Mouse (Mus musculus) forebrain, embryonic 15.5 days (tissue): ENCODE measurements around the gene Slc6a6. TPM values are rescaled to one million over a fixed set of nuclear protein-coding genes. Genes with fewer than 3 reads are reported as not detected.
A peak's percentile ranks its signal among the peaks of the same experiment; 100 is the strongest.

Experiments used
- ATAC-seq: fragments of 200-750 bp; cut with Nextera tagmentation; replicated peaks from 2 replicates; pipeline ENCODE4 v1.8.0; 2017; ENCODE audit warnings: mild to moderate bottlenecking, moderate TSS enrichment, moderate library complexity
- H3K27ac ChIP-seq: fragments of 300-500 bp; sonication (generic); replicated peaks from 2 replicates; pipeline ENCODE4 v1.5.1; 2015; ENCODE audit warnings: mild to moderate bottlenecking, inconsistent platforms
- H3K27me3 ChIP-seq: fragments of 300-500 bp; sonication (generic); 2 replicates; pipeline ENCODE4 v1.6.1; 2015; ENCODE audit warnings: inconsistent platforms
- H3K36me3 ChIP-seq: fragments of 300-500 bp; sonication (generic); 2 replicates; pipeline ENCODE4 v1.6.1; 2015; ENCODE audit warnings: mild to moderate bottlenecking, inconsistent platforms
- H3K4me1 ChIP-seq: fragments of 300-500 bp; sonication (generic); 2 replicates; pipeline ENCODE4 v1.6.1; 2015; ENCODE audit warnings: inconsistent platforms
- H3K4me2 ChIP-seq: fragments of 300-500 bp; sonication (generic); replicated peaks from 2 replicates; pipeline ENCODE4 v1.6.1; 2015; ENCODE audit warnings: mild to moderate bottlenecking, inconsistent platforms
- H3K4me3 ChIP-seq: fragments of 300-500 bp; sonication (generic); 2 replicates; pipeline ENCODE4 v1.5.1; 2015; ENCODE audit warnings: mild to moderate bottlenecking, inconsistent platforms
- H3K9ac ChIP-seq: fragments of 300-500 bp; sonication (generic); replicated peaks from 2 replicates; pipeline ENCODE4 v1.6.1; 2015; ENCODE audit warnings: mild to moderate bottlenecking, inconsistent platforms
- H3K9me3 ChIP-seq: fragments of 300-500 bp; sonication (generic); 2 replicates; pipeline ENCODE4 v1.6.1; 2016; ENCODE audit warnings: inconsistent platforms
- WGBS: fragments of 180-500 bp; shearing (Covaris S2); methylation state at CpG from one replicate; pipeline ENCODE4 v1.1.7; 2015; ENCODE audit warnings: mixed read lengths; 5-methylcytosine and 5-hydroxymethylcytosine counted together
- polyA plus RNA-seq: library from polyadenylated mRNA; unstranded; fragments of >200 nt; fragmentation: Nextera tagmentation; extraction: Ambion mirVana; gene quantifications from 2 replicates; pipeline ENCODE4 v1.2.1, GENCODE M21; 2015

Gene Slc6a6
- polyA plus RNA-seq, 1 experiment from 2014 or later: 94.2 TPM

DNA sequence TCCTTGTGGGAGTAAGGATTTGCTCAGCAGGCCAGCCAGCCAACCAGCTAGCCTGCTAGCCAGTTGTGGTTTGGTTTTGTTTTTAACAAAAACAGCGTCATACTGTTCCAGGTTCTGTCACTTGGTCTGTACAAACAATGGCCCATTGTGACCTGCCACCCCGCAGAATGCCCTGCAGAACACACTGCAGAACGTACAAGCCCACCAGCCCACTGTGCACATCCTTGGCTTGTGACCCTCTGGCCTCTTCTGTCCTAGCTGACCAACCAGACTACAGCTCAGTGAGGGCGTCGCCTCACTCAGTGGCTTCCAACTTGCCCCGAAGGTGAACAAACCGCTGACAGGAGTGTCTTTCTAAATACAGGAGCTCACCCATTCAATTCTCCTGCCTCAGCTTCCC lies 6.4 kb downstream of the Slc6a6 start:
- no peak overlapping the region for H3K9ac ChIP-seq
- no peak overlapping the region for H3K4me2 ChIP-seq
- H3K4me1 ChIP-seq: peaks cover 61% of the 10 kb centered on the region
- H3K36me3 ChIP-seq: peaks cover 5% of the 10 kb centered on the region; the same call in 1 of the 2 replicates
- WGBS: 68% methylated on average over 7 of the region's 7 CpGs
- no peaks in the 10 kb centered on the region for H3K9me3 ChIP-seq
- H3K4me3 ChIP-seq: no peak overlapping the region
- no peaks in the 10 kb centered on the region for H3K27me3 ChIP-seq
- no peak for ATAC-seq
- no peak overlapping the region for H3K27ac ChIP-seq

DNA sequence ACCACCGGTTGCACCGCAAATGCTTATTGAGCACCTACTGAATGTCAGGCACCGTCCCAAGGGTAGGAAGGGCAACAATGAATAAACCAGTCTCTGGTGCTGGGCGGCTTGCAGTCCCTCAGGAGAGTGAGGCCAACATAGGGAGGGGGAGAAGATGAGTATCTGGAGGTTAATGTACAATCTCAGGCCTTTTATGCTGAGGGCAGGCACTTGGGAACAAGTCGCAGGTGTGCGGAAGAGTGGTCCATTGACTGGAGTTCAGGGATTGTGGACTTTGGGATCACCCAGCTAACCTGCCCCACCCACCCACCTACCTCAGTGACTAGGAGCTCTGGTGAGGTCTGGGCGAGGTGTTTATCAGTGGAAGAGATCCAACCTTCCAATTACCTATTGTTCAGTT lies 6.8 kb downstream of the Slc6a6 start:
- Histone ChIP-seq H3K9ac (no peak overlapping the region), H3K36me3 (peaks cover 5% of the 10 kb centered on the region; the same call in 1 of the 2 replicates), H3K27ac (no peak overlapping the region), H3K4me1 (peaks cover 60% of the 10 kb centered on the region), H3K9me3 (no peaks in the 10 kb centered on the region), H3K4me3 (no peak overlapping the region), H3K27me3 (no peaks in the 10 kb centered on the region), H3K4me2 (no peak overlapping the region)
- WGBS: 92% methylated on average over 7 of the region's 7 CpGs
- no peak for ATAC-seq

DNA sequence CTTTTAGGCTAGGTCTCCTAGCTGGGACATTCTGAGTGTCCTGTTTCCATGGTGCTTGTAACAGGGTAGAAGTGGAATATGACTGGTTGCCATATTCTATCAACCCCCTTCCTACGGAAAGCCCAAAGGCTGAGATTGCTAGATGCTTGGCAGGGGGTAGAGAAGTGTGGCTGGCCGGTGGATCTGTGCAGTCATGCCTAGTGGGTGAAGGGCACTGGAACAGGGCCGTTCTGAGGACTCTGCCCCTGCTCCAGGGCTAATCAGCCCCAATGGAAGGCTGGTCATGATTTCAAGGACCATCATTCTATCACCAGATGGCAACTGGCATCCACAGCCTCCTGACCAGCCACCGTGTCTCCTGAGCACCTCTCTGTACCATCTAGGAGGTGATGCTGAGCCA lies 7.7 kb downstream of the Slc6a6 start:
- H3K36me3 ChIP-seq: peaks cover 5% of the 10 kb centered on the region; the same call in 1 of the 2 replicates
- no peak for ATAC-seq
- H3K9me3 ChIP-seq: no peaks in the 10 kb centered on the region
- no peak overlapping the region for H3K4me3 ChIP-seq
- peaks cover 51% of the 10 kb centered on the region for H3K4me1 ChIP-seq
- WGBS: 92% methylated on average over 4 of the region's 4 CpGs
- no peak overlapping the region for H3K4me2 ChIP-seq
- H3K27ac ChIP-seq: no peak overlapping the region
- no peaks in the 10 kb centered on the region for H3K27me3 ChIP-seq
- no peak overlapping the region for H3K9ac ChIP-seq

DNA sequence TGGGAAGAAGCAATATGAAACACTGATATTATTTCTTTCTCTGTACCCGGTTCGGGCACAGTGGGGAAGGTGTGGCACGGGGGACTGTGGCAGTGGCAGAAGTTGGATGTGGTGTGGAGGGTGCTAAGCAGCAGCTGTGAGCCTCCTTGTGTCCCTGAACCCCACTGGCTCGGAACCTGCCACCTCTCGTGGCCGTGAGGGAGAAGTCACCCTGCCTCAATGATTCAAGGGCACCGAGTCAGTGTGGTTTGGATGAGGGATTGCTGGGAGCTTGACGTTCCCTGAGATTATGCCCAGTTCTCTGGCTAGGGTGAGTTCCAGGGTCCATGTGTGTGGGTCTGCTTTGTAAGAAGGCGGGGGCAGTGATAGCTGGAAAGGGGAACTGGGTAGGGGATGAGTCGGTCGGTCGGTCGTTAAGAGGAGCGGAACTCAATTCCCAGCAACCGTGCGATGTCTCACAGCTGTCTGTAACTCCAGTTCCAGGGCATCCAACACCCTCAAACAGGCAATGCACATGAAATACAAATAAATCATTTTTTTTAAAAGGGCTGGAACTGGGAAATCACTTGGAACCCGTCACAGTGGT lies 9.5 kb downstream of the Slc6a6 start:
- Histone ChIP-seq H3K9me3 (no peaks in the 10 kb centered on the region), H3K4me1 (peaks cover 44% of the 10 kb centered on the region)

DNA sequence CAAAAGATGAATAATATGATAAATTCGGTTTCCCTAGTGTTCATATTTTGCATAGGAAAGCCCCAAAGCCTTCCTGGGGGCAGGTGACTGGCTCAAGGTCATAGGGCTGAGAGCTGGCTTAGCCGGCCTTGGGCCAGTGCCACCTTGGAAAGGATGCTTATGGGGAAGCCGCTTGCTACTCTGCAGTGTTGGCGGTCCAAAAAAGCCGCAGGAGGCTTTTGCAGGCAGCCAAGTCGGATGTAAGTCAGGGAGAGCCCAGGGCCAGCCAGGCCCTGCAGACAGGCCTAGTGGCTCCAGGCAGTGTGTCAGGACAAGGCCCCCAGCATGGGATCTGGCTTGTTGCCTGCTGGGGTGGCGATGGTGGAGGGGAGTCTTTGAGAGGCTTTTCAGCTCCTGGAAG lies 10.8 kb downstream of the Slc6a6 start:
- Histone ChIP-seq H3K9ac (no peak overlapping the region), H3K27ac (no peak overlapping the region)
- WGBS: 52% methylated on average over 7 of the region's 7 CpGs

More for the DNA sequence above, 9.5 kb downstream of the Slc6a6 start:
- Histone ChIP-seq H3K4me3 (no peak overlapping the region), H3K36me3 (peaks cover 5% of the 10 kb centered on the region; the same call in 1 of the 2 replicates), H3K27me3 (no peaks in the 10 kb centered on the region), H3K9ac (no peak overlapping the region), H3K27ac (no peak overlapping the region), H3K4me2 (no peak overlapping the region)
- no peak for ATAC-seq
- 79% methylated on average over 17 of the region's 17 CpGs for WGBS

DNA sequence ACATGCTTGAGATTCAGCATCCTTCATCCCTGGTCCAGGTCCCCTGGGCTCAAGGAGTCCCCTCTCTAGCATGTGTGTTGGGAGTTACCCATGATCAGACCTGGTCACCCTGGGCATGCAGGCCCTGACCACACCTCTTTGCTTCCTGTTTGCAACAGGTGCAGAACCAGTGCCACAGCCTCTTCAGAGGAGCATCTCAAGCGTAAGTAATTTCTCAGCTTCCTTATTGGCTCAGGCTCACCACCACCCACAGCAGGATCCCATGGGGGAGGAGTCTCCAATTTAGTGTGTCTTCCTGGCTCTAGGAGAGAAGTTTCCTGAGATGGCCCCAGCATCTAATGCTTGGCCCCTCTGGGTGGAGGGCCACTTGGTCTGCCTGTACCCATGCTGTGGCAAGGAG lies 15.0 kb downstream of the Slc6a6 start:
- H3K9me3 ChIP-seq: no peaks in the 10 kb centered on the region
- 61% methylated on average over 1 of the region's 1 CpGs for WGBS
- no peak for ATAC-seq
- H3K4me3 ChIP-seq: no peak overlapping the region
- H3K36me3 ChIP-seq: peaks cover 23% of the 10 kb centered on the region
- H3K27ac ChIP-seq: no peak overlapping the region
- peaks cover 20% of the 10 kb centered on the region for H3K4me1 ChIP-seq
- H3K27me3 ChIP-seq: no peaks in the 10 kb centered on the region
- H3K9ac ChIP-seq: no peak overlapping the region
- H3K4me2 ChIP-seq: no peak overlapping the region

More for the DNA sequence above, 10.8 kb downstream of the Slc6a6 start:
- H3K4me3 ChIP-seq: no peak overlapping the region
- peaks cover 5% of the 10 kb centered on the region; the same call in 1 of the 2 replicates for H3K36me3 ChIP-seq
- no peaks in the 10 kb centered on the region for H3K9me3 ChIP-seq
- peaks cover 35% of the 10 kb centered on the region for H3K4me1 ChIP-seq
- H3K27me3 ChIP-seq: no peaks in the 10 kb centered on the region
- ATAC-seq: 0 out of 2 replicates have a peak, but pooled peaks have one; percentile 29
- H3K4me2 ChIP-seq: no peak overlapping the region

DNA sequence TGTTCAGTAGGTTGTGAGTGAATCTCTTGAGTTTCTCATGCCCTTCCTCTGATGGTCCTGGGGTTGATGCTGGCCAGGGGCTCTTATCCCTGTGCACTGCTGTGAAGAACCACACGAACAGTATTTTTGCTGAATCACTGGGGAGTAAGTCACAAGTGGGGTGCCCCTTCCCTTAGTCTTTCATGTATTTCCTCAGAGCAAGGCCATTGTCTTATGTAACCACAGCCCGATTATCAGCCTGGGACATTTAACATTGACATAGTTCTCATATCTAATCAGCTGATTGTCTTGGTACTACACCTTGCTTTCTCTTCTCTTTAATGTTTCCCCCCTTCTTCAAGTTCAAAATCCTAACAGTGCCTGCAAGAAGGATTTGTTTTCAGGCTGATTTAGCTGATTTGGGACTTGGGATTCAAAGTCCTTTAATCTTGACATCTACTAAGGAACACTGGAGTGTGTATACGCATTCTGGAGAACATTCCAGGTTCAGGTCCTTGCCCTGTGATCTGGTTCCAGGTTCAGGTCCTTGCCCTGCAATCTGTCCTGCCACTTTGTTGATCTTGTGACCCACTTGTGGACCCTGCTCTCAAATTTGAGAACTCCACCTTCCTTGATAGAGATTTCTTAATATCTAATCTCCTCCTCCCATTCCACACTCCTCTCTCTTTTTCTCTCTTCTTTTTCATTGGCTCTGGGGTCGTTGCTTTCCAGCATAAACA lies 15.8 kb downstream of the Slc6a6 start:
- ATAC-seq: no peak
- Histone ChIP-seq H3K27ac (no peak overlapping the region), H3K27me3 (no peaks in the 10 kb centered on the region), H3K4me3 (no peak overlapping the region), H3K4me2 (no peak overlapping the region), H3K9ac (no peak overlapping the region), H3K36me3 (peaks cover 30% of the 10 kb centered on the region), H3K4me1 (peaks cover 15% of the 10 kb centered on the region), H3K9me3 (no peaks in the 10 kb centered on the region)
- 90% methylated on average over 4 of the region's 4 CpGs for WGBS

DNA sequence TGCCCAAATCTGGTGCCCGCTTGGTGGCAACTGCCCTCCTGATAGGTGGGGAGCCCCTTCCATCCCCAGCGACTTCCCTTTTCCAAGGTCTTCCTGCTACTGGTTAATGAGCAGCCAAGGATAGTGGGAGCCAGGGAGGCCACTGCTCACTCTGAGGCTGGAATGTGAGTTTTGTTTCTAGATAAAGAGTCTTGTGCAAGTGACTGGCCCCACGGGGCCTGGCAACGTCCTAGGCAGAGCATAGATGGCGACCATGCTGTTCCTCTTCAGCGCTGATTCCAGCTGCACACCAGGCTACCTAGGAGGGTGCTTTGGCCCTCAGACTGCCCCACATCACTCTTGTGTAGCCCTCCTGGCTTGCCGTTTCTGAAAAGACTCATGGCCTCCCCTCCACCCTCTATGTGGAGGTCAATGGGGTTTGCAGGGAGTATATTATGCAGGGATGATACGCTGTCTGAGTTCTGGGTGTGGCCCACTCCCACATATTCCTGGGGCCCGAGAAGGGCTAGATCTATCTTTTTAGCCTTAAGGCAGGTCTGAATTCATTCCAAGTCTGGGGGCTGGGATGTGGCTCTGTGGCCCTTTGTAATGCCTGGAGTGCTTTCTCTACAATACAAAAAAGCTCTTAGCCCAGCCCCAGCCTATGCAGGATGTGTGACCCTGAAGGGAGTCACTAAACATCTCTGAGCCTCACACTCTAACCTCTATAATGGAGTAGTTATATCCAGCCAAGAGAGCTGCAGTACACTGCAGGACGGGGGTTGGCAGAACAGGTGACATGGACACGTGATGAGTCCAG lies 17.2 kb downstream of the Slc6a6 start:
- H3K4me3 ChIP-seq: no peak overlapping the region
- peaks cover 7% of the 10 kb centered on the region for H3K4me1 ChIP-seq
- H3K9ac ChIP-seq: no peak overlapping the region
- H3K36me3 ChIP-seq: peaks cover 38% of the 10 kb centered on the region
- no peaks in the 10 kb centered on the region for H3K27me3 ChIP-seq
- no peak for ATAC-seq
- H3K27ac ChIP-seq: no peak overlapping the region
- no peaks in the 10 kb centered on the region for H3K9me3 ChIP-seq
- H3K4me2 ChIP-seq: no peak overlapping the region
- WGBS: 81% methylated on average over 11 of the region's 11 CpGs

DNA sequence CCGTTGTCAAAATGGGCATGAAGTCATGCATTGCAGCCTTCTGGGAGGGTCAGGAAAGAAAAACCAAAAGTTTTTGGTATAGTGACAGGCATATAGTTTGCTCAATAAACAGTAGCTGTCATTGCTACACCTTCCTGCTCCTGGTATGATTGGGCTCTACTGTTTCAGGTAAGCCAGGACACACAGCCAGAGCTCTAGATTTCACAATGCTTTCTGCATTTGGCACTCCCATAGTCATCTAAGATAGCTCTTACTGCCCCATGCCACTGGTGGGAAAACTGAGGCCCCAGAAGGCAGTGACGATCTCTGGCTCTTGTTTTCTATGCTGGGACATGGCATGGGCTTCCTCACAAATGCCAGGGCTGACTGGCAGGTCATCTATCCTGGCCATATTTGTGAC lies 19.6 kb downstream of the Slc6a6 start:
- H3K4me1 ChIP-seq: peaks cover 15% of the 10 kb centered on the region
- WGBS: 97% methylated on average over 2 of the region's 2 CpGs
- H3K36me3 ChIP-seq: peaks cover 43% of the 10 kb centered on the region
- H3K4me2 ChIP-seq: no peak overlapping the region
- H3K9me3 ChIP-seq: no peaks in the 10 kb centered on the region
- no peak for ATAC-seq
- no peak overlapping the region for H3K27ac ChIP-seq
- no peaks in the 10 kb centered on the region for H3K27me3 ChIP-seq
- H3K9ac ChIP-seq: no peak overlapping the region
- H3K4me3 ChIP-seq: no peak overlapping the region

DNA sequence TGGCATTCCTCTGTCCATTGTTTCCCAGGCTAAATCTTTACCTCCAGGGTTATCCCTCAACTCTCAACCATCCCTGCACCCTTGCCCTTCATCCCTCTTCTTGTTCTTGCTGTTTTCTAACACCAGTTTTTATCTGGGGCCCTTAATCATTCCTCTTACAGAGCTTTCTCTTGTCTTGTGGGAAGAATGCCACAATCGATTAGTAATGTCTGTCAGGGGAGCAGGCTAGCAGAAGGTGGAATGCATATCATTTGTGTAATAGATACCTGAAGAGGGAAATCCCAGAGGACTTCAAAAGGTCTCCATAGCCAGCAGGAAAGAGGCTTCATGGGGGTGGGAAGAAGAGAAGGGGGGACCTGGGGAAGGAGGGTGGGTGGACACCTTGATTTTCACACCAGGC lies 20.6 kb downstream of the Slc6a6 start:
- Histone ChIP-seq H3K27ac (no peak overlapping the region), H3K9me3 (no peaks in the 10 kb centered on the region), H3K9ac (no peak overlapping the region), H3K4me1 (peaks cover 15% of the 10 kb centered on the region), H3K36me3 (peaks cover 43% of the 10 kb centered on the region), H3K27me3 (no peaks in the 10 kb centered on the region), H3K4me2 (no peak overlapping the region), H3K4me3 (no peak overlapping the region)
- no peak for ATAC-seq
- WGBS: 97% methylated on average over 1 of the region's 1 CpGs

DNA sequence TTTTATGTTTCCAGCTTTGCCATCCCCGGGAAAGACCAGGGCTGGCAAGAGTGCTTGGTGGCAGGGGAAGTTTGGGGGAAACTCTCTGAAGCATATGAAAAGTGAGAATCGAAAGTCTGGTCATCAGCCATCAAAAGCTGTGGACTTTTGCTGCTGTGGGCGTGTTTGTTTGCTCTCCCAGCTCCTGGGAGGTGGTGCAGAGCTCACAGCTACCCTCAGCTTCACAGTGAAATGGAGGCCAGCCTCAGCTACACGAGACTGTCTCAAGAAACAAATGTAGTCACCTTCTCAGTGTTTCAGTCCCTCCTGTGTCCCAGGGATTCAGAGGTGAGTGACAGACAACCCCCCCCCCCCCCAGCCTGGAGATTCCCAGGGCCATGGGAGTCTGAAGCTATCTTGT lies 21.8 kb downstream of the Slc6a6 start:
- Histone ChIP-seq H3K4me1 (peaks cover 17% of the 10 kb centered on the region), H3K9me3 (no peaks in the 10 kb centered on the region), H3K9ac (no peak overlapping the region), H3K4me2 (no peak overlapping the region), H3K4me3 (no peak overlapping the region), H3K27me3 (no peaks in the 10 kb centered on the region), H3K36me3 (peaks cover 36% of the 10 kb centered on the region), H3K27ac (no peak overlapping the region)
- WGBS: 74% methylated on average over 4 of the region's 4 CpGs
- ATAC-seq: no peak

DNA sequence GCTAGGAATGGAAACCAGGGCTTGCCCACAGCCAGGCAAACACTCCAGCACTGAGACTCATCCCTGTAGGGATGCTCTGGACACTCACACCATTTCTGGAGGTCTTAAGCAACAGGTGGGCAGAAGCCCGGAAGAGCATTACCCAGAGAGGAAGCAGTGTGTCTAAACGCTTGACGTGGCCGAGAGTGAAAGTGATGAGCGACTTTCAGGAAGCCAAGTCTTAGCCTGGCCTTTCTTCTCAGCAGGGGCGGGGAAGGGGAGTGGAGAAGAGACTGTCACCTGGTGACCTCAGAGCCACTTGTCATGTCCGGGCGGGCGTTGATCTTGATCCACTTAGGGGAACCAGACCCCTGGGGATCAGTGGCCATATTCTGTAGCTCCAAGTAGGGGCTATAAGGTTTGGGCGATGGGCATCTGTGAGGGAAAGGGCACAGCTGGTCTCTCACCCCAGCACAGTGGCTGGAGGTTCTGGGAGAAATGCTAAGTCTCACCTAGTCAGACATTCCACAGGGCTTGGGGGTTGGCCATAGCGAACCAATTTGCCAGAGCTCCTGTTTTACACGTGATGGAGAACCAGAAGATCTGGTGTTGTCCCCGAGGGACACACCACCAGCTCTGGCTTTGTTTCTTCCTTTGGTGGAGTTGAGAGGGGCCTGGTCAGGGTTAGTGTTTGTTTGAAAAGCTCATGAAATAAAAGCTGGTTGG lies 22.4 kb downstream of the Slc6a6 start:
- peaks cover 17% of the 10 kb centered on the region for H3K4me1 ChIP-seq
- H3K27ac ChIP-seq: no peak overlapping the region
- no peaks in the 10 kb centered on the region for H3K9me3 ChIP-seq
- no peak overlapping the region for H3K4me2 ChIP-seq
- no peak overlapping the region for H3K9ac ChIP-seq
- no peaks in the 10 kb centered on the region for H3K27me3 ChIP-seq
- WGBS: 91% methylated on average over 13 of the region's 13 CpGs
- no peak overlapping the region for H3K4me3 ChIP-seq
- ATAC-seq: no peak
- H3K36me3 ChIP-seq: peaks cover 31% of the 10 kb centered on the region
